Mouse (Mus musculus) ES-Bruce4 (cell line): ENCODE measurements around the gene Cox11. TPM values are rescaled to one million over a fixed set of nuclear protein-coding genes. Genes with fewer than 3 reads are reported as not detected.

Experiments
- H3K27ac ChIP-seq: 2 replicates; pipeline ENCODE4 v1.5.1; 2012; ENCODE audit warnings: low read length, inconsistent platforms; ENCODE audit not compliant: insufficient read depth
- H3K27me3 ChIP-seq: 2 replicates; pipeline ENCODE4 v1.6.1; 2012; ENCODE audit warnings: mild to moderate bottlenecking, low read length, inconsistent platforms; ENCODE audit not compliant: control insufficient read depth, poor library complexity, insufficient read depth, severe bottlenecking
- H3K36me3 ChIP-seq: 2 replicates; pipeline ENCODE4 v1.6.1; 2012; ENCODE audit warnings: inconsistent platforms, mild to moderate bottlenecking, low read length, moderate library complexity; ENCODE audit not compliant: control insufficient read depth, poor library complexity, insufficient read depth, severe bottlenecking
- H3K4me1 ChIP-seq: one replicate; pipeline ENCODE4 v1.8.1; 2011; ENCODE audit warnings: low read length; ENCODE audit not compliant: control insufficient read depth, insufficient read depth
- H3K4me3 ChIP-seq: 2 replicates; pipeline ENCODE4 v1.5.1; 2011; ENCODE audit warnings: low read depth, mild to moderate bottlenecking, low read length
- H3K9ac ChIP-seq: 2 replicates; pipeline ENCODE4 v1.6.1; 2012; ENCODE audit warnings: low read depth, mild to moderate bottlenecking, inconsistent platforms; ENCODE audit not compliant: poor library complexity, severe bottlenecking
- H3K9me3 ChIP-seq: replicated peaks from 2 replicates; pipeline ENCODE4 v1.6.1; 2012; ENCODE audit warnings: mild to moderate bottlenecking, low read length, inconsistent platforms; ENCODE audit not compliant: control insufficient read depth, poor library complexity, insufficient read depth, severe bottlenecking
- CTCF ChIP-seq: IDR thresholded peaks from one replicate; pipeline ENCODE4 v1.8.1; 2011; ENCODE audit warnings: low read depth, low read length
- EP300 ChIP-seq: IDR thresholded peaks from 2 replicates; pipeline ENCODE4 v1.6.1; 2011; ENCODE audit warnings: low read depth, low read length; ENCODE audit not compliant: insufficient read depth
- POLR2A ChIP-seq: IDR thresholded peaks from one replicate; pipeline ENCODE4 v1.8.1; 2011; ENCODE audit warnings: low read length; ENCODE audit not compliant: insufficient read depth
- polyA plus RNA-seq: library from polyadenylated mRNA; stranded (reverse); fragments of >200 nt; gene quantifications from 2 replicates; pipeline ENCODE4 v1.2.4, GENCODE M21; 2011; ENCODE audit warnings: low read depth; ENCODE audit not compliant: missing spikeins, insufficient read depth, insufficient read length

The Cox11 gene
- polyA plus RNA-seq, 1 experiment, result 28.1 TPM

- H3K27me3 ChIP-seq, result no peaks in the 10 kb centered on the region
- no peak overlapping the region for H3K4me3 ChIP-seq
- no peak overlapping the region for H3K9ac ChIP-seq
- no peak for TF ChIP-seq CTCF
- TF ChIP-seq POLR2A, result no peak
- TF ChIP-seq EP300, result no peak
- no peaks in the 10 kb centered on the region for H3K9me3 ChIP-seq
- H3K27ac ChIP-seq, result no peak overlapping the region
- H3K4me1 ChIP-seq, result no peaks in the 10 kb centered on the region
- peaks cover 6% of the 10 kb centered on the region for H3K36me3 ChIP-seq
Measured at GRCm38 (mm10) chr11:90666144-90666757, 28.3 kb downstream of the Cox11 start.

GRCm38 (mm10) chr11:90666916-90667315 lies 28.9 kb downstream of the Cox11 start:
- no peaks in the 10 kb centered on the region for H3K4me1 ChIP-seq
- H3K9ac ChIP-seq, result no peak overlapping the region
- peaks cover 3% of the 10 kb centered on the region for H3K36me3 ChIP-seq
- no peak overlapping the region for H3K4me3 ChIP-seq
- no peak for TF ChIP-seq CTCF
- no peak for TF ChIP-seq POLR2A
- TF ChIP-seq EP300, result no peak
- no peaks in the 10 kb centered on the region for H3K27me3 ChIP-seq
- no peaks in the 10 kb centered on the region for H3K9me3 ChIP-seq
- H3K27ac ChIP-seq, result no peak overlapping the region

- H3K4me3 ChIP-seq, result no peak overlapping the region
- H3K36me3 ChIP-seq, result peaks cover 3% of the 10 kb centered on the region
- H3K4me1 ChIP-seq, result no peaks in the 10 kb centered on the region
- no peak overlapping the region for H3K9ac ChIP-seq
- H3K9me3 ChIP-seq, result no peaks in the 10 kb centered on the region
- TF ChIP-seq EP300 (no peak), CTCF (no peak), POLR2A (no peak)
- H3K27me3 ChIP-seq, result no peaks in the 10 kb centered on the region
- H3K27ac ChIP-seq, result no peak overlapping the region
Measured at GRCm38 (mm10) chr11:90667325-90667724, 29.4 kb downstream of the Cox11 start.

GRCm38 (mm10) chr11:90675479-90676110 lies 37.6 kb downstream of the Cox11 start:
- no peak overlapping the region for H3K4me3 ChIP-seq
- peaks cover 5% of the 10 kb centered on the region for H3K36me3 ChIP-seq
- H3K9me3 ChIP-seq, result no peaks in the 10 kb centered on the region
- H3K9ac ChIP-seq, result no peak overlapping the region
- H3K4me1 ChIP-seq, result peaks cover under 1% of the 10 kb centered on the region
- no peaks in the 10 kb centered on the region for H3K27me3 ChIP-seq
- no peak overlapping the region for H3K27ac ChIP-seq
- TF ChIP-seq POLR2A (no peak), CTCF (no peak), EP300 (no peak)

GRCm38 (mm10) chr11:90677027-90677426 lies 39.1 kb downstream of the Cox11 start:
- H3K9me3 ChIP-seq, result no peaks in the 10 kb centered on the region
- no peaks in the 10 kb centered on the region for H3K27me3 ChIP-seq
- no peak overlapping the region for H3K9ac ChIP-seq
- no peak overlapping the region for H3K27ac ChIP-seq
- H3K4me1 ChIP-seq, result peaks cover 1% of the 10 kb centered on the region
- H3K4me3 ChIP-seq, result no peak overlapping the region
- H3K36me3 ChIP-seq, result peaks cover 3% of the 10 kb centered on the region
- TF ChIP-seq EP300 (no peak), POLR2A (no peak), CTCF (no peak)

- Histone ChIP-seq H3K9ac (no peak overlapping the region), H3K27ac (no peak overlapping the region), H3K4me1 (peaks cover 1% of the 10 kb centered on the region), H3K9me3 (no peaks in the 10 kb centered on the region), H3K4me3 (no peak overlapping the region), H3K27me3 (no peaks in the 10 kb centered on the region), H3K36me3 (peaks cover 7% of the 10 kb centered on the region)
- no peak for TF ChIP-seq POLR2A
- TF ChIP-seq CTCF, result no peak
- no peak for TF ChIP-seq EP300
Measured at GRCm38 (mm10) chr11:90677771-90678288, 39.9 kb downstream of the Cox11 start.
